Mouse (Mus musculus) midbrain, embryonic 12.5 days (tissue): ENCODE data around the gene Ddx27. TPM values are rescaled to one million over a fixed set of nuclear protein-coding genes. Genes with fewer than 3 reads are reported as not detected.

ENCODE experiments used
- ATAC-seq: fragments of 200-750 bp; cut with Nextera tagmentation; 2 replicates; pipeline ENCODE4 v1.8.0; 2017; ENCODE audit warnings: low read depth, moderate TSS enrichment, moderate library complexity; ENCODE audit not compliant: low FRiP score
- H3K27ac ChIP-seq: fragments of 300-500 bp; sonication (generic); replicated peaks from 2 replicates; pipeline ENCODE4 v1.5.1; 2016; ENCODE audit warnings: mild to moderate bottlenecking
- H3K27me3 ChIP-seq: fragments of 300-500 bp; sonication (generic); 2 replicates; pipeline ENCODE4 v1.6.1; 2016; ENCODE audit warnings: mild to moderate bottlenecking
- H3K36me3 ChIP-seq: fragments of 300-500 bp; sonication (generic); 2 replicates; pipeline ENCODE4 v1.6.1; 2016
- H3K4me1 ChIP-seq: fragments of 300-500 bp; sonication (generic); 2 replicates; pipeline ENCODE4 v1.6.1; 2016
- H3K4me2 ChIP-seq: fragments of 300-500 bp; sonication (generic); replicated peaks from 2 replicates; pipeline ENCODE4 v1.6.1; 2016; ENCODE audit warnings: mild to moderate bottlenecking, moderate library complexity
- H3K4me3 ChIP-seq: fragments of 300-500 bp; sonication (generic); 2 replicates; pipeline ENCODE4 v1.5.1; 2016; ENCODE audit warnings: mild to moderate bottlenecking
- H3K9ac ChIP-seq: fragments of 300-500 bp; sonication (generic); replicated peaks from 2 replicates; pipeline ENCODE4 v1.6.1; 2016; ENCODE audit warnings: mild to moderate bottlenecking, moderate library complexity
- H3K9me3 ChIP-seq: fragments of 300-500 bp; sonication (generic); 2 replicates; pipeline ENCODE4 v1.6.1; 2016; ENCODE audit warnings: mild to moderate bottlenecking
- WGBS: fragments of 180-500 bp; shearing (Covaris S2); methylation state at CpG from one replicate; pipeline ENCODE4 v1.1.7; 2016; 5-methylcytosine and 5-hydroxymethylcytosine counted together
- polyA plus RNA-seq: library from polyadenylated mRNA; unstranded; fragments of >200 nt; fragmentation: Nextera tagmentation; extraction: Ambion mirVana; gene quantifications from 2 replicates; pipeline ENCODE4 v1.2.1, GENCODE M21; 2016

The Ddx27 gene
- polyA plus RNA-seq, 1 experiment from 2014 or later: 50.2 TPM

GRCm38 (mm10) chr2:167066528-167067516 lies 51.8 kb downstream of the Ddx27 start:
- no peak overlapping the region for H3K4me2 ChIP-seq
- peaks cover 17% of the 10 kb centered on the region for H3K36me3 ChIP-seq
- WGBS: 34% methylated on average over 6 of the region's 6 CpGs
- peaks cover 22% of the 10 kb centered on the region for H3K4me1 ChIP-seq
- H3K4me3 ChIP-seq: no peak overlapping the region
- no peaks in the 10 kb centered on the region for H3K9me3 ChIP-seq
- no peak overlapping the region for H3K27ac ChIP-seq
- H3K27me3 ChIP-seq: no peaks in the 10 kb centered on the region
- no peak overlapping the region for H3K9ac ChIP-seq
- no peak for ATAC-seq

- no peaks in the 10 kb centered on the region for H3K27me3 ChIP-seq
- WGBS: 56% methylated on average over 6 of the region's 6 CpGs
- no peak for ATAC-seq
- no peak overlapping the region for H3K4me2 ChIP-seq
- no peaks in the 10 kb centered on the region for H3K9me3 ChIP-seq
- H3K4me3 ChIP-seq: no peak overlapping the region
- H3K9ac ChIP-seq: no peak overlapping the region
- H3K27ac ChIP-seq: no peak overlapping the region; the same call in 1 of the 2 replicates
- peaks cover 17% of the 10 kb centered on the region for H3K36me3 ChIP-seq
- peaks cover 22% of the 10 kb centered on the region for H3K4me1 ChIP-seq
Observed at GRCm38 (mm10) chr2:167067575-167067974, 52.6 kb downstream of the Ddx27 start.

- no peak overlapping the region for H3K4me2 ChIP-seq
- no peak overlapping the region for H3K9ac ChIP-seq
- no peak overlapping the region for H3K27ac ChIP-seq
- no peaks in the 10 kb centered on the region for H3K27me3 ChIP-seq
- peaks cover 9% of the 10 kb centered on the region for H3K36me3 ChIP-seq
- H3K9me3 ChIP-seq: no peaks in the 10 kb centered on the region
- no peak for ATAC-seq
- H3K4me1 ChIP-seq: peaks cover 14% of the 10 kb centered on the region
- 83% methylated on average over 6 of the region's 6 CpGs for WGBS
- no peak overlapping the region for H3K4me3 ChIP-seq
Observed at GRCm38 (mm10) chr2:167070341-167070740, 55.3 kb downstream of the Ddx27 start.

- Histone ChIP-seq H3K4me3 (peak overlapping the region; percentile 46), H3K9ac (peak overlapping the region; percentile 54), H3K4me1 (peaks cover 8% of the 10 kb centered on the region; the same call in 1 of the 2 replicates), H3K27me3 (no peaks in the 10 kb centered on the region), H3K36me3 (no peaks in the 10 kb centered on the region; the same call in 1 of the 2 replicates), H3K4me2 (peak overlapping the region; percentile 61), H3K9me3 (no peaks in the 10 kb centered on the region), H3K27ac (peak overlapping the region; percentile 74)
- ATAC-seq: peak; percentile 8; the same call in 1 of the 2 replicates
- WGBS: 22% methylated on average over 12 of the region's 12 CpGs
Observed at GRCm38 (mm10) chr2:167071266-167071640, 56.3 kb downstream of the Ddx27 start.

- H3K4me1 ChIP-seq: peaks cover 8% of the 10 kb centered on the region; the same call in 1 of the 2 replicates
- 9% methylated on average over 22 of the region's 22 CpGs for WGBS
- H3K9ac ChIP-seq: peak overlapping the region; percentile 54
- no peaks in the 10 kb centered on the region for H3K27me3 ChIP-seq
- H3K27ac ChIP-seq: peak overlapping the region; percentile 74
- H3K4me3 ChIP-seq: peak overlapping the region; percentile 46
- peak overlapping the region; percentile 61 for H3K4me2 ChIP-seq
- no peaks in the 10 kb centered on the region for H3K36me3 ChIP-seq
- no peaks in the 10 kb centered on the region for H3K9me3 ChIP-seq
- ATAC-seq: peak; percentile 96
Observed at GRCm38 (mm10) chr2:167071641-167072601, 56.9 kb downstream of the Ddx27 start.

GRCm38 (mm10) chr2:167074587-167074986 lies 59.6 kb downstream of the Ddx27 start:
- Histone ChIP-seq H3K9ac (no peak overlapping the region), H3K9me3 (no peaks in the 10 kb centered on the region), H3K4me2 (no peak overlapping the region), H3K4me3 (no peak overlapping the region), H3K27me3 (no peaks in the 10 kb centered on the region), H3K36me3 (no peaks in the 10 kb centered on the region), H3K4me1 (peaks cover 20% of the 10 kb centered on the region), H3K27ac (no peak overlapping the region)
- 90% methylated on average over 5 of the region's 5 CpGs for WGBS
- ATAC-seq: no peak

- Histone ChIP-seq H3K9ac (no peak overlapping the region), H3K4me2 (no peak overlapping the region), H3K27me3 (no peaks in the 10 kb centered on the region), H3K4me3 (no peak overlapping the region), H3K9me3 (no peaks in the 10 kb centered on the region), H3K27ac (no peak overlapping the region), H3K4me1 (peaks cover 25% of the 10 kb centered on the region), H3K36me3 (no peaks in the 10 kb centered on the region)
- no peak for ATAC-seq
- WGBS: 95% methylated on average over 4 of the region's 4 CpGs
Observed at GRCm38 (mm10) chr2:167076352-167076751, 61.4 kb downstream of the Ddx27 start.

- no peak overlapping the region for H3K27ac ChIP-seq
- no peak overlapping the region for H3K4me2 ChIP-seq
- no peaks in the 10 kb centered on the region for H3K27me3 ChIP-seq
- no peaks in the 10 kb centered on the region for H3K9me3 ChIP-seq
- no peak for ATAC-seq
- no peaks in the 10 kb centered on the region for H3K36me3 ChIP-seq
- H3K9ac ChIP-seq: no peak overlapping the region
- WGBS: 71% methylated on average over 2 of the region's 2 CpGs
- H3K4me3 ChIP-seq: no peak overlapping the region
- peaks cover 29% of the 10 kb centered on the region for H3K4me1 ChIP-seq
Observed at GRCm38 (mm10) chr2:167076759-167077158, 61.8 kb downstream of the Ddx27 start.

- 85% methylated on average over 11 of the region's 11 CpGs for WGBS
- H3K27ac ChIP-seq: no peak overlapping the region
Observed at GRCm38 (mm10) chr2:167077199-167077962, 62.4 kb downstream of the Ddx27 start.

GRCm38 (mm10) chr2:167078486-167078885 lies 63.5 kb downstream of the Ddx27 start:
- H3K27me3 ChIP-seq: no peaks in the 10 kb centered on the region
- no peaks in the 10 kb centered on the region for H3K36me3 ChIP-seq
- 58% methylated on average over 7 of the region's 7 CpGs for WGBS
- no peak overlapping the region for H3K4me2 ChIP-seq
- H3K4me3 ChIP-seq: no peak overlapping the region
- peaks cover 28% of the 10 kb centered on the region for H3K4me1 ChIP-seq
- no peak for ATAC-seq
- no peak overlapping the region for H3K9ac ChIP-seq
- H3K27ac ChIP-seq: no peak overlapping the region
- no peaks in the 10 kb centered on the region for H3K9me3 ChIP-seq

More at GRCm38 (mm10) chr2:167077199-167077962, 62.4 kb downstream of the Ddx27 start:
- no peaks in the 10 kb centered on the region for H3K9me3 ChIP-seq
- H3K4me1 ChIP-seq: peaks cover 29% of the 10 kb centered on the region
- ATAC-seq: no peak
- no peaks in the 10 kb centered on the region for H3K27me3 ChIP-seq
- no peak overlapping the region for H3K9ac ChIP-seq
- H3K36me3 ChIP-seq: no peaks in the 10 kb centered on the region
- H3K4me3 ChIP-seq: no peak overlapping the region
- H3K4me2 ChIP-seq: no peak overlapping the region

- 0 out of 2 replicates have a peak overlapping the region, but pooled peaks have one; percentile 7 for H3K4me2 ChIP-seq
- H3K4me3 ChIP-seq: no peak overlapping the region
- H3K9ac ChIP-seq: no peak overlapping the region
- no peaks in the 10 kb centered on the region for H3K27me3 ChIP-seq
- H3K27ac ChIP-seq: 0 out of 2 replicates have a peak overlapping the region, but pooled peaks have one; percentile 10
- no peaks in the 10 kb centered on the region for H3K9me3 ChIP-seq
- peaks cover 28% of the 10 kb centered on the region for H3K4me1 ChIP-seq
- H3K36me3 ChIP-seq: no peaks in the 10 kb centered on the region
- 0 out of 2 replicates have a peak, but pooled peaks have one; percentile 49 for ATAC-seq
- WGBS: 58% methylated on average over 9 of the region's 9 CpGs
Observed at GRCm38 (mm10) chr2:167078931-167079495, 64.0 kb downstream of the Ddx27 start.
